Mouse (Mus musculus) left cerebral cortex, postnatal 10 days (tissue): ENCODE measurements at regions not wholly inside any gene's neighbourhood (a gene's known extent, or its start where the extent isn't known, plus 50 kb on each side); places are given as distances from the start of the nearest gene placed in this dataset.

Experiments used
- DNase-seq, 2 experiments: peaks; one replicate each; pipeline ENCODE4 v3.0.0; 2021 to 2022; ENCODE audit warnings: low spot score in 2 of 2, mixed read lengths in 1 of 2; ENCODE audit errors: extremely low spot score in 1 of 2
- intact Hi-C: fragments of 180-260 bp; cut with DNase I; formaldehyde crosslinking; loops from one replicate; pipeline ENCODE4 v1.15.1; 2025
- microRNA-seq: library from miRNA; unstranded; fragments of <30 nt; microRNA quantifications from one replicate; pipeline ENCODE4 v1.2.0, GENCODE M21; 2022

GRCm38 (mm10) chr6:51361611-51362180 is 70.8 kb upstream of the Nfe2l3 start:
- intact Hi-C loops: loop anchor here (5.0 kb wide), 1 partner anchor 149 kb away; no protein-coding TSS in a partner anchor
- no peak for DNase-seq

- intact Hi-C loops: loop anchor here (5.0 kb wide), 1 partner anchor 150 kb away; no protein-coding TSS in a partner anchor
- peak; percentile 69 to 88 for DNase-seq
These were observed 69.8 kb upstream of the Nfe2l3 start for GRCm38 (mm10) chr6:51362475-51363226.

- no peak for DNase-seq
- intact Hi-C loops: loop anchor here (5.0 kb wide), 1 partner anchor 152 kb away; no protein-coding TSS in a partner anchor
These were observed 67.7 kb upstream of the Nfe2l3 start for GRCm38 (mm10) chr6:51364776-51365175.

GRCm38 (mm10) chr6:51369771-51370170 is 62.7 kb upstream of the Nfe2l3 start:
- intact Hi-C loops: no loop called here
- no peak for DNase-seq

GRCm38 (mm10) chr6:51372357-51372756 is 60.1 kb upstream of the Nfe2l3 start:
- intact Hi-C loops: no loop called here
- DNase-seq: no peak

- DNase-seq: no peak
- intact Hi-C loops: no loop called here
These were observed 54.0 kb upstream of the Nfe2l3 start for GRCm38 (mm10) chr6:51378436-51378835.

- intact Hi-C loops: no loop called here
These were observed 53.4 kb upstream of the Nfe2l3 start for GRCm38 (mm10) chr6:51379074-51379473.

GRCm38 (mm10) chr6:51379560-51380274 is 52.8 kb upstream of the Nfe2l3 start:
- peak; percentile 55 to 72 for DNase-seq
- intact Hi-C loops: loop anchor here (5.0 kb wide), 2 partner anchors 88 to 478 kb away; partner anchors contain the start of gene Hnrnpa2b1

More at GRCm38 (mm10) chr6:51379074-51379473, 53.4 kb upstream of the Nfe2l3 start:
- no peak for DNase-seq

GRCm38 (mm10) chr6:51380275-51380575 is 52.2 kb upstream of the Nfe2l3 start:
- DNase-seq: no peak
- intact Hi-C loops: loop anchor here (5.0 kb wide), 2 partner anchors 87 to 477 kb away; partner anchors contain the start of gene Hnrnpa2b1

GRCm38 (mm10) chr6:51381465-51381864 is 51.0 kb upstream of the Nfe2l3 start:
- intact Hi-C loops: loop anchor here (5.0 kb wide), 2 partner anchors 86 to 476 kb away; partner anchors contain the start of gene Hnrnpa2b1
- no peak for DNase-seq

Small RNA genes lying in the stretch of these regions (microRNA-seq; reads per million reads assigned to microRNA genes)
- gene Mir148a: 118 reads per million, percentile 58 among the genes with 10 or more reads in this experiment
